Mouse (Mus musculus): ENCODE measurements at regions not wholly inside any gene's neighbourhood (a gene's known extent, or its start where the extent isn't known, plus 50 kb on each side); places are given as distances from the start of the nearest gene placed in this dataset.

MicroRNA genes in the stretch of these regions (microRNA counts, 519-probe panel; counts per million panel counts)
- 6,575 counts per million, percentile 90 among the panel's probes with 10 or more counts for microRNA mmu-miR-124

Small RNA genes in the stretch of these regions (microRNA-seq; reads per million reads assigned to microRNA genes)
- gene Mir124a-1 (1.5 reads per million), gene Mir3078 (15.3 reads per million, percentile 31 among the genes with 10 or more reads in this experiment)

Measured in forebrain, embryonic 12.5 days (tissue).